Mouse (Mus musculus): ENCODE results near the gene Fam213a. TPM values are rescaled to one million over a fixed set of nuclear protein-coding genes. Genes with fewer than 3 reads are reported as not detected.

The Fam213a gene
- polyA plus RNA-seq, 1 experiment, result 7.3 TPM

- Histone ChIP-seq H3K36me3 (ENCODE audit: control insufficient read depth, insufficient read depth, low read length) (no peaks in the 10 kb centered on the region), H3K27me3 (ENCODE audit: control insufficient read depth, insufficient read depth, low read length) (no peaks in the 10 kb centered on the region), H3K4me3 (ENCODE audit: control insufficient read depth, insufficient read depth, low read length) (no peak overlapping the region), H3K4me1 (replicated peaks; ENCODE audit: control insufficient read depth, insufficient read depth, low read length) (peaks cover 71% of the 10 kb centered on the region), H3K27ac (ENCODE audit: control insufficient read depth, insufficient read depth, low read length) (peak overlapping the region; percentile 76)
- DNase-seq, result peak; percentile 37
- TF ChIP-seq CTCF (IDR thresholded peaks at IDR 0.05; ENCODE audit: borderline replicate concordance, control insufficient read depth, extremely low read depth, insufficient read depth, low read length, poor library complexity) (no peak), POLR2A (IDR thresholded peaks at IDR 0.05; ENCODE audit: control insufficient read depth, extremely low read depth, insufficient read depth, low read length, poor library complexity) (no peak)
- WGBS, result 53% methylated on average over 2 of the region's 2 CpGs
These were observed 54.6 kb downstream of the Fam213a start for GRCm38 (mm10) chr14:40958986-40959381.

GRCm38 (mm10) chr14:40958083-40958985 lies 55.3 kb downstream of the Fam213a start:
- WGBS, result 64% methylated on average over 4 of the region's 4 CpGs
- Histone ChIP-seq H3K27ac (ENCODE audit: control insufficient read depth, insufficient read depth, low read length) (peak overlapping the region; percentile 76), H3K4me3 (ENCODE audit: control insufficient read depth, insufficient read depth, low read length) (no peak overlapping the region), H3K36me3 (ENCODE audit: control insufficient read depth, insufficient read depth, low read length) (no peaks in the 10 kb centered on the region), H3K4me1 (replicated peaks; ENCODE audit: control insufficient read depth, insufficient read depth, low read length) (peaks cover 71% of the 10 kb centered on the region), H3K27me3 (ENCODE audit: control insufficient read depth, insufficient read depth, low read length) (no peaks in the 10 kb centered on the region)
- TF ChIP-seq CTCF (IDR thresholded peaks at IDR 0.05; ENCODE audit: borderline replicate concordance, control insufficient read depth, extremely low read depth, insufficient read depth, low read length, poor library complexity) (no peak), POLR2A (IDR thresholded peaks at IDR 0.05; ENCODE audit: control insufficient read depth, extremely low read depth, insufficient read depth, low read length, poor library complexity) (no peak)
- DNase-seq, result no peak

GRCm38 (mm10) chr14:40957607-40958006 lies 56.0 kb downstream of the Fam213a start:
- no peak for DNase-seq
- WGBS, result 52% methylated on average over 3 of the region's 3 CpGs
- no peaks in the 10 kb centered on the region for H3K36me3 ChIP-seq (ENCODE audit: control insufficient read depth, insufficient read depth, low read length)
- H3K4me3 ChIP-seq (ENCODE audit: control insufficient read depth, insufficient read depth, low read length), result no peak overlapping the region
- H3K4me1 ChIP-seq (replicated peaks; ENCODE audit: control insufficient read depth, insufficient read depth, low read length), result peaks cover 71% of the 10 kb centered on the region
- H3K27ac ChIP-seq (ENCODE audit: control insufficient read depth, insufficient read depth, low read length), result no peak overlapping the region
- TF ChIP-seq POLR2A (IDR thresholded peaks at IDR 0.05; ENCODE audit: control insufficient read depth, extremely low read depth, insufficient read depth, low read length, poor library complexity) (no peak), CTCF (IDR thresholded peaks at IDR 0.05; ENCODE audit: borderline replicate concordance, control insufficient read depth, extremely low read depth, insufficient read depth, low read length, poor library complexity) (no peak)
- H3K27me3 ChIP-seq (ENCODE audit: control insufficient read depth, insufficient read depth, low read length), result no peaks in the 10 kb centered on the region

DNA sequence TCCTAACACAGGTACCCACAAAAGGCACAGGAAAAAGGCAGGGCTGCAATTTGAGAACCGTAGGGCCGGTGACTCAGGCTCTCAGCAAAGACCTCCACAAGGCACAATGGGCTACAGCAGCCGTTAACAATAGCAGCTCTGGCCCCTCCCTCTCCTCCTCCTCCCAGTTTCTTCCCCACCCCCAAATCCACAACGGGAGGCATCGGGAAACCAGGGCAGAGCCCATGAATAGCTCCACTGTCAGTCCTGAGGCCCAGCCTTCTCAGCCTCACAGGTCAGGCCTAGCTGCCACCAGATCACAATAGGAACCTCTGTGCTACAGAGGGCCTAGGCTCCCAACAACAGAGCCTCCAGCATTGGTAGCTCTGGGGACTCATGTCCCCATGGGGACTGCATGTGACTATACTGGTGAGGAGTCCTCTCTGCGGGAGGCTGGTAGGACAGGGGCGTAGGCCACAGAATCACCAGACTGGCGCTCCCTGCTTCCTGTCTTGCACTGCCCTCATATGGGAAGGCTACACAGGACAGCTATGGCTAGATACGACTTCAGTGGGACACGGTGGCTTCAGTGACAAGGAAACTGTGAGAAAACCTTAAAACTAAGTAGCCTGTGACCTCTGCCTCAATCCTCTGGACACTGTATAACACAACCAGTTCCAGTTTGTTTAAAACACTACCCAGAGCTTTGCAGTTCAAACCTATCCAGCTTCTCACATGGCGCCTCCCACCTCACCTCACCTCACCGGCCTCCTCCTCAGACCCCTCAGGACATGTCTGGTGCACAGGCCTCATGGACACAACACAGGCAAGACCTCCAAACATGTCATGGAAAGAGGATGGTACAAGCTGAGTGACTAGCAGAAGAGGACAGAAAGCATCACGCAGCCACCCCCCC lies 57.1 kb downstream of the Fam213a start:
- 31% methylated on average over 13 of the region's 13 CpGs for WGBS
- peak; percentile 48 for DNase-seq
- TF ChIP-seq POLR2A (IDR thresholded peaks at IDR 0.05; ENCODE audit: control insufficient read depth, extremely low read depth, insufficient read depth, low read length, poor library complexity) (no peak), CTCF (IDR thresholded peaks at IDR 0.05; ENCODE audit: borderline replicate concordance, control insufficient read depth, extremely low read depth, insufficient read depth, low read length, poor library complexity) (no peak)
- Histone ChIP-seq H3K27me3 (ENCODE audit: control insufficient read depth, insufficient read depth, low read length) (no peaks in the 10 kb centered on the region), H3K4me1 (replicated peaks; ENCODE audit: control insufficient read depth, insufficient read depth, low read length) (peaks cover 74% of the 10 kb centered on the region), H3K27ac (ENCODE audit: control insufficient read depth, insufficient read depth, low read length) (peak overlapping the region; percentile 55), H3K4me3 (ENCODE audit: control insufficient read depth, insufficient read depth, low read length) (no peak overlapping the region), H3K36me3 (ENCODE audit: control insufficient read depth, insufficient read depth, low read length) (no peaks in the 10 kb centered on the region)

DNA sequence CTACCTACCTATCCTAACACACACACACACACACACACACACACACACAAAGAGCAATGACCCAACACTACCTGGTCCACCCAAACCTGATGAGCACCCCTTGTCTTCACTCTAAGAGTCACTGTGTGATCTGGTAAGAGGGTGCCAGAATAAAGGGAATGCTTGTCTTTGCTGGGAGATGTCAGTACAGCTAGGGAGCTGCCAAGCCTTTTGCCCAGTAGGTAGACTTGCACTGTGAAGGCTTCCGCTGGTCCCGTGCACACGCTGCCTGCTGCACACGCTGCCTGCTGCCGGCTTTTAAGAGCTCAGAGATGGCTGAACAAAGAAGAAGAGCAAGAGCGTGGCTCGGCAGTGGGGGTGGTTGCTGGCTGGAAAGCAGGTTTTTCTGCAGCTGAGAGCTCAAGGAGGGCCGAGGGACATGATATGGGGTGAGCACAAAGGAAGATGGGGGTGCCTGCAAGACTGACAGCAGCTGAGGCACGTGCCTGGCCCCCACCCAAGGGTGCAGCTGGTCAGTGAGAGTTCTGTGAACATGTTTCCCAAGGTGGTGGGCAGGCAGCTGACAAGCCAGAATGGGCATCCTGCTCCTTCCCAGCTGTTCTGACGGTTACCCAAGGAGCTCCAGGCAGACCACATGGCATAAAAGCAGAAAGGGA lies 57.9 kb downstream of the Fam213a start:
- H3K4me3 ChIP-seq (ENCODE audit: control insufficient read depth, insufficient read depth, low read length), result no peak overlapping the region
- H3K4me1 ChIP-seq (replicated peaks; ENCODE audit: control insufficient read depth, insufficient read depth, low read length), result peaks cover 77% of the 10 kb centered on the region
- 5% methylated on average over 10 of the region's 10 CpGs for WGBS
- TF ChIP-seq POLR2A (IDR thresholded peaks at IDR 0.05; ENCODE audit: control insufficient read depth, extremely low read depth, insufficient read depth, low read length, poor library complexity) (no peak), CTCF (IDR thresholded peaks at IDR 0.05; ENCODE audit: borderline replicate concordance, control insufficient read depth, extremely low read depth, insufficient read depth, low read length, poor library complexity) (no peak)
- H3K27ac ChIP-seq (ENCODE audit: control insufficient read depth, insufficient read depth, low read length), result peak overlapping the region; percentile 55
- peak; percentile 65 for DNase-seq
- no peaks in the 10 kb centered on the region for H3K27me3 ChIP-seq (ENCODE audit: control insufficient read depth, insufficient read depth, low read length)
- no peaks in the 10 kb centered on the region for H3K36me3 ChIP-seq (ENCODE audit: control insufficient read depth, insufficient read depth, low read length)

DNA sequence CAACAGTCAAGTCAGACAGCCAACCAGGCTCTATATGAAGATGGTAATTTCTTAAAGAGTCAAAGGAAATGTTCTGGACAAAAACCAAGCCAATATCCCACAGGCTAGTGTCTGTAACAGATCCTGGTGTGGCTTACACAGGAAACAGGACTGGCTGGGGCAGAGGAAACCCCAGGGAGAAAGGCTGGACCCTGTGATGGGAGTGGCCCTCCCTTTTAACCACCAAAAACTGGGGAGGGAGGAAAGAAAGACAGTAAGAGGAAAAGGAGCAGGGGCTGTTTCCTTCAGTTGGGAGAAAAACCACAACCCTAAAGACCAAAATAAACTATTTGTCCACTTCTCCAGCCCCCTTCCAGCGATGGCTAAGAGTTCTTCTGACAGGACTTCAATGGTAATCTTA lies 58.4 kb downstream of the Fam213a start:
- WGBS, result 11% methylated on average over 1 of the region's 1 CpGs
- Histone ChIP-seq H3K36me3 (ENCODE audit: control insufficient read depth, insufficient read depth, low read length) (no peaks in the 10 kb centered on the region), H3K4me3 (ENCODE audit: control insufficient read depth, insufficient read depth, low read length) (no peak overlapping the region), H3K4me1 (replicated peaks; ENCODE audit: control insufficient read depth, insufficient read depth, low read length) (peaks cover 80% of the 10 kb centered on the region), H3K27ac (ENCODE audit: control insufficient read depth, insufficient read depth, low read length) (no peak overlapping the region), H3K27me3 (ENCODE audit: control insufficient read depth, insufficient read depth, low read length) (no peaks in the 10 kb centered on the region)
- TF ChIP-seq CTCF (IDR thresholded peaks at IDR 0.05; ENCODE audit: borderline replicate concordance, control insufficient read depth, extremely low read depth, insufficient read depth, low read length, poor library complexity) (no peak), POLR2A (IDR thresholded peaks at IDR 0.05; ENCODE audit: control insufficient read depth, extremely low read depth, insufficient read depth, low read length, poor library complexity) (no peak)
- no peak for DNase-seq
